Mouse (Mus musculus) kidney, postnatal 0 days (tissue): Measurements from ENCODE around the gene Olfr1265. TPM values are rescaled to one million over a fixed set of nuclear protein-coding genes. Genes with fewer than 3 reads are reported as not detected.

Experiments used
- ATAC-seq: fragments of 200-750 bp; cut with Nextera tagmentation; replicated peaks from 2 replicates; pipeline ENCODE4 v1.8.0; 2017; ENCODE audit warnings: low read depth, moderate number of reproducible peaks, moderate TSS enrichment, moderate library complexity; ENCODE audit not compliant: low FRiP score
- DNase-seq: peaks from one replicate; pipeline ENCODE4 v3.0.0-alpha.2; 2016; ENCODE audit warnings: low spot score
- H3K27ac ChIP-seq: fragments of 300-500 bp; sonication (generic); 2 replicates; pipeline ENCODE4 v1.5.1; 2014; ENCODE audit warnings: mild to moderate bottlenecking
- H3K27me3 ChIP-seq: fragments of 300-500 bp; sonication (generic); 2 replicates; pipeline ENCODE4 v1.6.1; 2014; ENCODE audit warnings: low read length, mixed read lengths; ENCODE audit not compliant: insufficient read depth
- H3K36me3 ChIP-seq: fragments of 300-500 bp; sonication (generic); 2 replicates; pipeline ENCODE4 v1.6.1; 2014; ENCODE audit warnings: low read length, mixed read lengths; ENCODE audit not compliant: insufficient read depth
- H3K4me1 ChIP-seq: fragments of 300-500 bp; sonication (generic); replicated peaks from 2 replicates; pipeline ENCODE4 v1.6.1; 2014; ENCODE audit warnings: antibody characterized with exemption, low read length, mixed read lengths; ENCODE audit not compliant: insufficient read depth
- H3K4me2 ChIP-seq: fragments of 300-500 bp; sonication (generic); 2 replicates; pipeline ENCODE4 v1.6.1; 2014; ENCODE audit warnings: mild to moderate bottlenecking, low read length, moderate library complexity, mixed read lengths
- H3K4me3 ChIP-seq: fragments of 300-500 bp; sonication (generic); replicated peaks from 2 replicates; pipeline ENCODE4 v1.5.1; 2014; ENCODE audit warnings: low read depth, low read length
- H3K9ac ChIP-seq: fragments of 300-500 bp; sonication (generic); 2 replicates; pipeline ENCODE4 v1.6.1; 2014; ENCODE audit warnings: low read depth, low read length
- H3K9me3 ChIP-seq: fragments of 300-500 bp; sonication (generic); replicated peaks from 2 replicates; pipeline ENCODE4 v1.6.1; 2016; ENCODE audit warnings: low read length, inconsistent platforms, mixed read lengths
- CTCF ChIP-seq: IDR thresholded peaks from 2 replicates; pipeline ENCODE4 v1.5.1; 2016; ENCODE audit warnings: antibody characterized with exemption, low read depth, mild to moderate bottlenecking, moderate library complexity
- WGBS: fragments of 180-500 bp; shearing (Covaris S2); extraction: QIAGEN DNeasy Blood & Tissue Kit; methylation state at CpG from one replicate; pipeline ENCODE4 v1.1.7; 2014; 5-methylcytosine and 5-hydroxymethylcytosine counted together
- polyA plus RNA-seq: library from polyadenylated mRNA; unstranded; fragments of >200 nt; fragmentation: Nextera tagmentation; extraction: Ambion mirVana; gene quantifications from 2 replicates; pipeline ENCODE4 v1.2.1, GENCODE M21; 2015

Gene Olfr1265
- not detected in 2 replicates for polyA plus RNA-seq

DNA sequence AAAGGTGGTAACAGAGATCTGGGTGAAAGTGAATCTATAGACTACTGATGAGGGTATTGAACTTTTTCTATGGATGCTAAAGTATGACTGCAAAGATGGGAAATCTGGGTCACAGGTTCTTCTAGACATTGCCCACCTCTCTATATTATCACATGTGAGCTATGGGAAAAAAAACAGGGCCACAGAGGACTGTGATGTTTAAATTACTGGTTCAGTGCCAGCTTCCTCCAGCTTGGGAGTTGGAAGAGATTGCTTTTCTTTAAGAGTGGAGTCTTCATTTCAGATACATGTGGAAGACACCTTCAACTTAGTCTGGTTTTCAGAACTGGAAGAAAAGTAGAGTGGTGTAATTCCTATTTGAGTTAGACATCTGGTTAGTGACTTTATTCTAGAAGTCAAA, at the start of gene Olfr1265:
Gene Olfr1265, plus strand, starts transcription at position 301 of the 400 bp plus-strand sequence.
- no peak for TF ChIP-seq CTCF
- H3K9ac ChIP-seq = no peak within 1 kb of the TSS
- no peak within 1 kb of the TSS for H3K4me3 ChIP-seq
- no peaks in the 10 kb centered on the region for H3K36me3 ChIP-seq
- no peaks in the 10 kb centered on the region for H3K27me3 ChIP-seq
- H3K4me1 ChIP-seq = no peaks in the 10 kb centered on the region
- no peak for DNase-seq
- H3K27ac ChIP-seq = no peak within 1 kb of the TSS
- H3K4me2 ChIP-seq = no peak within 1 kb of the TSS
- no peak for ATAC-seq
- no peaks in the 10 kb centered on the region for H3K9me3 ChIP-seq

DNA sequence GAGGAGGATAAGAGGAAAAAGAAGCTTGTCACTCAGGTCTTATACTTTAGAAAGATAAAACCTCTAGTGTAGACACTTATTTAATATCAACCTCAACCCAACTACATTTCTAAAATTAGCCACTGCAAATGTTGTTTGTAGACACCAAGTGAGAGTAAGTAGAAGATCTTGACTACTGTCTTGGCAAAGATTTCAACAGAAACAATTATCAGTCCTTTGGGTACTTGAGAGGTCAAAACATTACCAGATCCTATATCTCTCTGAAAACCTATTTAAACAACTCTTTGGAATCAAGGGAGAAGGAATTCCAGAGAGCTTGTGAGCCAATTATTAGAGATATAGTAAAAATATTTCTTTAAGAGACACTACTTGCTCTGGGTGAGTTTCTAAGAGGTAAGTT, 44.2 kb upstream of the Olfr1265 start, which contains the start of gene Olfr1261:
Gene Olfr1261, plus strand, starts transcription at position 301 of the 400 bp plus-strand sequence.
- no peaks in the 10 kb centered on the region for H3K27me3 ChIP-seq
- no peak within 1 kb of the TSS for H3K9ac ChIP-seq
- no peak for TF ChIP-seq CTCF
- no peaks in the 10 kb centered on the region for H3K9me3 ChIP-seq
- H3K27ac ChIP-seq = no peak within 1 kb of the TSS
- no peak within 1 kb of the TSS for H3K4me2 ChIP-seq
- DNase-seq (no peak), ATAC-seq (no peak)
- no peaks in the 10 kb centered on the region for H3K4me1 ChIP-seq
- no peak within 1 kb of the TSS for H3K4me3 ChIP-seq
- H3K36me3 ChIP-seq = no peaks in the 10 kb centered on the region

DNA sequence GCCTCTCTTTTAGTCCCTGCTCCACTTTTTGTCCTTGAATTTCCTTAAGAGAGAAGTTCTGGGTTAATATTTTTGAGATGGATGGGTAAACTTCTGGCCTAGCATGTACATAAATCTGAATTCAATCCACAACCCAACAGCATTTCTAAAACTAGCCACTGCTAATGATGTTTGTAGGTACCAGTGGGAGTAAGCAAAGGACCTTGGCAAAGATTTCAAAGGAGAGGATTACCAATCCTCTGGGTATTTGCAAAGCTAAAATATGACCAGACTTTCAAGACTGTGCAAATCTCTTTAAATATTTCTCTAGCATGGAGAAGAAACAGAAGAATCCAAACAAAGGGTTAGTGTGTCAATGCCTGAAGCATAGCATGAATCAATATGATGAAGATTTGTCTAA, 35.3 kb upstream of the Olfr1265 start, which contains the start of gene Olfr1262:
Gene Olfr1262, plus strand, starts transcription at position 301 of the 400 bp plus-strand sequence.
- H3K4me2 ChIP-seq = no peak within 1 kb of the TSS
- no peak within 1 kb of the TSS for H3K9ac ChIP-seq
- no peak within 1 kb of the TSS for H3K27ac ChIP-seq
- H3K27me3 ChIP-seq = no peaks in the 10 kb centered on the region
- H3K9me3 ChIP-seq = no peaks in the 10 kb centered on the region
- no peaks in the 10 kb centered on the region for H3K4me1 ChIP-seq
- ATAC-seq = no peak
- TF ChIP-seq CTCF = no peak
- no peak within 1 kb of the TSS for H3K4me3 ChIP-seq
- no peaks in the 10 kb centered on the region for H3K36me3 ChIP-seq
- DNase-seq = no peak

DNA sequence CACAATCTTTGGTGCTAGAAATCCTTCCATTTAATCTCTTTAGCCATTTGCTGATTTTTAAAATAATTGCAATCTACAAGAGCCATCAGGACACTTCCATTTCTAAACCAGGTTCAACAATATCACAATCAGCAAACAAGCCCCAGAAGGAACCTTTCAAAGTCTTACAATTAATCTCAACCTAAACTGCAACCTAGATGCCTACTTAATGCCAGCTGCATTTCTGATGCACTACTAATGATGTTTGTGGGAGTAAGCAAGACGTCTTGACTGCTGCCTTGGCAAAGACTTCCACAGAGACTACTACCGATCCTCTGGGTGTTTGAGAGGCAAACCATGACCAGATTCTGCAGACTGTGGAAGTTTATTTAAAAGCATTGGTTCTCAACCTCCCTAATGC, 23.3 kb upstream of the Olfr1265 start, which contains the start of gene Olfr1263:
Gene Olfr1263, plus strand, starts transcription at position 301 of the 400 bp plus-strand sequence.
- Histone ChIP-seq H3K4me3 (no peak within 1 kb of the TSS), H3K9ac (no peak within 1 kb of the TSS), H3K9me3 (no peaks in the 10 kb centered on the region), H3K27me3 (no peaks in the 10 kb centered on the region), H3K27ac (no peak within 1 kb of the TSS), H3K4me1 (no peaks in the 10 kb centered on the region), H3K36me3 (no peaks in the 10 kb centered on the region), H3K4me2 (no peak within 1 kb of the TSS)
- no peak for TF ChIP-seq CTCF
- no peak for ATAC-seq
- no peak for DNase-seq
- 78% methylated on average over 2 of the region's 2 CpGs for WGBS

DNA sequence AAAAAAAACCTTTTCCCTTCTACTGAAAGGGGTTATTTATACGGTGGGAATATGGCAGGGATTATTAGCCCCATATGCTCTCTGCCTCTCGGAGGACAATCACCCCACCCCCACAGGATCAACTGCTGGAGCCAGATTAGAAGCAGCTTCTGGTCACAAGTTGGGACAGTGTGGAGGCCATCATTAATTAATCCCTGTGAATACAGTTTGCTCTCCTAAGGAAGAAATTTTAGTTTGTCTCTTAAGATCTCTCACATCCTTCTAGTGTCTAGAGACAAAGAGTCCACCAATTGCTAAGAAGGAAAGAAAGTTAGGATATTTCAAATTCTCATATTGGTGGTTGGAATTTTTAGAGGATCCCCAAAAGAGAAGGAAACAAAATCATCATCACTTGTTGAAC, 9.7 kb upstream of the Olfr1265 start, which contains the start of gene Olfr1264:
Gene Olfr1264, minus strand, starts transcription at position 101 of the 400 bp plus-strand sequence.
- H3K4me2 ChIP-seq = no peak within 1 kb of the TSS
- no peaks in the 10 kb centered on the region for H3K4me1 ChIP-seq
- no peak within 1 kb of the TSS for H3K4me3 ChIP-seq
- H3K27me3 ChIP-seq = no peaks in the 10 kb centered on the region
- ATAC-seq (no peak), DNase-seq (no peak)
- 61% methylated on average over 2 of the region's 2 CpGs for WGBS
- no peaks in the 10 kb centered on the region for H3K36me3 ChIP-seq
- H3K9ac ChIP-seq = no peak within 1 kb of the TSS
- H3K9me3 ChIP-seq = no peaks in the 10 kb centered on the region
- H3K27ac ChIP-seq = no peak within 1 kb of the TSS
- TF ChIP-seq CTCF = no peak

DNA sequence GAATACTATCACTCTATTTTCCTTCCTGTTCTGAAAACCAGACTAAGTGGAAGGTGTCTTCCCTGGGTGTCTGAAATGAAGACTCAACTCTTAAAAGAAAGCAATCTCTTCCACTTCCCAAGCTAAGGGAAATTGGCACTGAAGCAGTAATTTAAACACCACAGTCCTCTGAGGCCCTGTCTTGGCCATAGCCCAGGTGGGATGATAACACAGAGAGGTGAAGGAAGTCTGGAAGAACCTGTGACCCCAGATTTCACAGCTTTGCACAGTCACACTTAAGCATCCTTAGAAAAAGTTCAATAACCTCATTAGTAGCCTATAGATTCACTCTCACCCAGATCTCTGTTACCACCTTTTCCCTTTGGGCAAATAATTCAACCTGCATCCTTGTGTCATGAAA, 28.4 kb downstream of the Olfr1265 start, which contains the start of gene Olfr140:
Gene Olfr140, minus strand, starts transcription at position 101 of the 400 bp plus-strand sequence.
- no peak within 1 kb of the TSS for H3K9ac ChIP-seq
- no peaks in the 10 kb centered on the region for H3K4me1 ChIP-seq
- no peak within 1 kb of the TSS for H3K4me2 ChIP-seq
- H3K36me3 ChIP-seq = no peaks in the 10 kb centered on the region
- no peak for TF ChIP-seq CTCF
- ATAC-seq = no peak
- no peaks in the 10 kb centered on the region for H3K27me3 ChIP-seq
- DNase-seq = no peak
- H3K9me3 ChIP-seq = no peaks in the 10 kb centered on the region
- H3K4me3 ChIP-seq = no peak within 1 kb of the TSS
- no peak within 1 kb of the TSS for H3K27ac ChIP-seq

DNA sequence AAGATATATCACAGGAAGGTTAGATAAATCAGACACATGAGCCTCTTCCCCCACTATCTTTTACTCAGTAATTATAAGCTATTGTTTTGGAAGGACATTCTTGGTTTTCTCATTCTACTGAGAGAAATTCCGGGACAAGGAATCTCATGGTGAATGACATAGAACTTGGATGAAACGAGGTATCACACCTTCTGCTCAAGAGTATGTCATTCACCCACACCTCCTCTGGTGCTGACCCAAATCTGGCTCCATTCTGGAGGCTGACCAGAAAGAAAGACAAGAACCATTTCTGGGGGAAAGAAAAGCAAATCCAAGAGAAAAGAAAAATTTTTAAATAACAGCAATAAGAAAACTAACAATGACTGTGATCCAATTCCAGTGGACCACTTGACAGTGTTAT, 34.9 kb downstream of the Olfr1265 start:
- H3K9me3 ChIP-seq = no peaks in the 10 kb centered on the region
- no peaks in the 10 kb centered on the region for H3K27me3 ChIP-seq
- WGBS = 69% methylated on average over 2 of the region's 2 CpGs
- H3K4me3 ChIP-seq = no peak overlapping the region
- H3K4me2 ChIP-seq = no peak overlapping the region
- no peak for TF ChIP-seq CTCF
- ATAC-seq = no peak
- no peak for DNase-seq
- no peak overlapping the region for H3K27ac ChIP-seq
- no peaks in the 10 kb centered on the region for H3K36me3 ChIP-seq
- H3K9ac ChIP-seq = no peak overlapping the region
- H3K4me1 ChIP-seq = no peaks in the 10 kb centered on the region

Other genes with a start within 250 kb of the Olfr1265 start
- gene Olfr1254, start 241.7 kb upstream of the Olfr1265 start, polyA plus RNA-seq = not detected in 2 replicates
- not detected in 2 replicates for gene Olfr1255, start 223.3 kb upstream of the Olfr1265 start, polyA plus RNA-seq
- gene Olfr1256, start 193.8 kb upstream of the Olfr1265 start, polyA plus RNA-seq = not detected in 2 replicates
- not detected in 2 replicates for gene Olfr48, start 187.1 kb upstream of the Olfr1265 start, polyA plus RNA-seq
- gene Olfr1257, start 156.9 kb upstream of the Olfr1265 start, polyA plus RNA-seq = not detected in 2 replicates
- not detected in 2 replicates for gene Olfr1258, start 108.0 kb upstream of the Olfr1265 start, polyA plus RNA-seq
- gene Olfr1259, start 86.7 kb upstream of the Olfr1265 start, polyA plus RNA-seq = not detected in 2 replicates
- not detected in 2 replicates for gene Olfr1260, start 61.0 kb upstream of the Olfr1265 start, polyA plus RNA-seq
- not detected in 2 replicates for gene Olfr1261, start 44.1 kb upstream of the Olfr1265 start, polyA plus RNA-seq
- not detected in 2 replicates for gene Olfr1262, start 35.2 kb upstream of the Olfr1265 start, polyA plus RNA-seq
- gene Olfr1263, start 23.2 kb upstream of the Olfr1265 start, polyA plus RNA-seq = not detected in 2 replicates
- not detected in 2 replicates for gene Olfr1264, start 9.8 kb upstream of the Olfr1265 start, polyA plus RNA-seq
- not detected in 2 replicates for gene Olfr140, start 28.3 kb downstream of the Olfr1265 start, polyA plus RNA-seq
- not detected in 2 replicates for gene Olfr1269, start 86.1 kb downstream of the Olfr1265 start, polyA plus RNA-seq
- gene Olfr32, start 107.0 kb downstream of the Olfr1265 start, polyA plus RNA-seq = not detected in 2 replicates
- not detected in 2 replicates for gene Olfr1270, start 117.8 kb downstream of the Olfr1265 start, polyA plus RNA-seq
- gene Olfr1506, start 189.2 kb downstream of the Olfr1265 start, polyA plus RNA-seq = not detected in 2 replicates
- gene Olfr142, start 222.3 kb downstream of the Olfr1265 start, polyA plus RNA-seq = not detected in 2 replicates
- gene Olfr1271, start 235.7 kb downstream of the Olfr1265 start, polyA plus RNA-seq = not detected in 2 replicates